Mouse (Mus musculus) heart, postnatal 25 days (tissue): ENCODE measurements around the gene Glg1. TPM values are rescaled to one million over a fixed set of nuclear protein-coding genes. Genes with fewer than 3 reads are reported as not detected.
"Not testable (repeated sequence)": the region's sequence is repeated elsewhere in the genome, so short reads cannot be mapped to it uniquely, and the experiment has no call there.

Experiments used
- DNase-seq: peaks from one replicate; pipeline ENCODE4 v3.0.0; 2022; ENCODE audit warnings: low spot score
- intact Hi-C: fragments of 180-260 bp; cut with DNase I; formaldehyde crosslinking; loops from one replicate; pipeline ENCODE4 v1.15.1; 2025
- total RNA-seq, 2 experiments: library from RNA; stranded (reverse); gene quantifications; 2 replicates each; pipeline ENCODE4 v1.2.3; 2021

Gene Glg1
- total RNA-seq = 100 to 1,000 TPM in 1 of 2 experiments, 10 to 100 TPM in 1; 96.0 to 105 TPM

GRCm38 (mm10) chr8:111258631-111259407 is at the start of gene Glg1:
Gene Glg1, minus strand, starts transcription at chr8:111259216.
- intact Hi-C loops = loop anchor here (2.0 to 10.0 kb wide), 6 partner anchors 40 to 224 kb away; partner anchors contain the start of genes Aars and Ddx19b

GRCm38 (mm10) chr8:111305031-111305730 is 46.2 kb upstream of the Glg1 start:
- DNase-seq = no peak
- intact Hi-C loops = no loop called here

More at GRCm38 (mm10) chr8:111258631-111259407, at the start of gene Glg1:
- DNase-seq = peak; percentile 90

GRCm38 (mm10) chr8:111304359-111304758 is 45.3 kb upstream of the Glg1 start:
- no peak for DNase-seq
- intact Hi-C loops = no loop called here

GRCm38 (mm10) chr8:111303076-111303803 is 44.2 kb upstream of the Glg1 start:
- intact Hi-C loops, DNase-seq: not testable (repeated sequence)

GRCm38 (mm10) chr8:111300597-111301546 is 41.9 kb upstream of the Glg1 start:
- intact Hi-C loops = no loop called here
- no peak for DNase-seq

GRCm38 (mm10) chr8:111299821-111300568 is 41.0 kb upstream of the Glg1 start, which contains the start of gene Rfwd3:
Gene Rfwd3, minus strand, starts transcription at chr8:111300222.
- peak; percentile 96 for DNase-seq
- intact Hi-C loops = loop anchor here (2.0 kb wide), 1 partner anchor 41 kb away; the partner anchor contains the start of gene Glg1

GRCm38 (mm10) chr8:111299363-111299820 is 40.4 kb upstream of the Glg1 start:
- intact Hi-C loops = loop anchor here (2.0 kb wide), 1 partner anchor 41 kb away; the partner anchor contains the start of gene Glg1
- peak; percentile 10 for DNase-seq

GRCm38 (mm10) chr8:111298011-111298410 is 39.0 kb upstream of the Glg1 start:
- intact Hi-C loops = loop anchor here (2.0 kb wide), 1 partner anchor 39 kb away; the partner anchor contains the start of gene Glg1

GRCm38 (mm10) chr8:111291733-111292132 is 32.7 kb upstream of the Glg1 start:
- DNase-seq = no peak
- intact Hi-C loops = no loop called here

More at GRCm38 (mm10) chr8:111298011-111298410, 39.0 kb upstream of the Glg1 start:
- DNase-seq = no peak

- no peak for DNase-seq
- intact Hi-C loops = no loop called here
Observed at GRCm38 (mm10) chr8:111290586-111290985, 31.6 kb upstream of the Glg1 start.

- intact Hi-C loops = no loop called here
- no peak for DNase-seq
Observed at GRCm38 (mm10) chr8:111285603-111286002, 26.6 kb upstream of the Glg1 start.

- DNase-seq = no peak
- intact Hi-C loops = no loop called here
Observed at GRCm38 (mm10) chr8:111282093-111282492, 23.1 kb upstream of the Glg1 start.

- intact Hi-C loops = no loop called here
- no peak for DNase-seq
Observed at GRCm38 (mm10) chr8:111268277-111268676, 9.3 kb upstream of the Glg1 start.

GRCm38 (mm10) chr8:111266161-111266560 is 7.1 kb upstream of the Glg1 start:
- intact Hi-C loops, DNase-seq: not testable (repeated sequence)

- no peak for DNase-seq
- intact Hi-C loops = no loop called here
Observed at GRCm38 (mm10) chr8:111264693-111265220, 5.7 kb upstream of the Glg1 start.

- no peak for DNase-seq
- intact Hi-C loops = no loop called here
Observed at GRCm38 (mm10) chr8:111261981-111262381, 3.0 kb upstream of the Glg1 start.

- intact Hi-C loops = no loop called here
- no peak for DNase-seq
Observed at GRCm38 (mm10) chr8:111260251-111260650, 1.2 kb upstream of the Glg1 start.

GRCm38 (mm10) chr8:111259408-111259741 is 359 bp upstream of the Glg1 start:
- intact Hi-C loops = loop anchor here (2.0 to 10.0 kb wide), 6 partner anchors 39 to 225 kb away; partner anchors contain the start of genes Aars and Ddx19b
- no peak for DNase-seq
